Mouse (Mus musculus): ENCODE measurements around the gene Sstr5. TPM values are rescaled to one million over a fixed set of nuclear protein-coding genes. Genes with fewer than 3 reads are reported as not detected.

The Sstr5 gene
- polyA plus RNA-seq, 1 experiment from 2014 or later, result 0.65 TPM

GRCm38 (mm10) chr17:25511876-25512275 is 14.8 kb upstream of the Sstr5 start:
- H3K9me3 ChIP-seq, result no peaks in the 10 kb centered on the region
- WGBS, result 75% methylated on average over 3 of the region's 3 CpGs
- no peak for ATAC-seq (ENCODE audit: insufficient number of reproducible peaks, insufficient read depth, low FRiP score, low TSS enrichment, low read depth)

GRCm38 (mm10) chr17:25510074-25510830 is 13.2 kb upstream of the Sstr5 start:
- Histone ChIP-seq H3K9me3 (no peaks in the 10 kb centered on the region), H3K4me1 (no peaks in the 10 kb centered on the region), H3K9ac (no peak overlapping the region), H3K27me3 (no peaks in the 10 kb centered on the region), H3K4me3 (no peak overlapping the region), H3K27ac (no peak overlapping the region), H3K36me3 (no peaks in the 10 kb centered on the region), H3K4me2 (no peak overlapping the region)
- ATAC-seq (ENCODE audit: insufficient number of reproducible peaks, insufficient read depth, low FRiP score, low TSS enrichment, low read depth), result no peak
- 74% methylated on average over 10 of the region's 10 CpGs for WGBS

More at GRCm38 (mm10) chr17:25511876-25512275, 14.8 kb upstream of the Sstr5 start:
- H3K4me1 ChIP-seq, result peaks cover 4% of the 10 kb centered on the region; the same call in 1 of the 2 replicates
- H3K4me3 ChIP-seq, result no peak overlapping the region
- H3K9ac ChIP-seq, result no peak overlapping the region
- no peak overlapping the region for H3K27ac ChIP-seq
- no peak overlapping the region for H3K4me2 ChIP-seq
- H3K36me3 ChIP-seq, result no peaks in the 10 kb centered on the region
- no peaks in the 10 kb centered on the region for H3K27me3 ChIP-seq

- no peaks in the 10 kb centered on the region for H3K36me3 ChIP-seq
- H3K4me3 ChIP-seq, result no peak overlapping the region
- H3K9me3 ChIP-seq, result no peaks in the 10 kb centered on the region
- 55% methylated on average over 7 of the region's 7 CpGs for WGBS
- ATAC-seq (ENCODE audit: insufficient number of reproducible peaks, insufficient read depth, low FRiP score, low TSS enrichment, low read depth), result no peak
- H3K27me3 ChIP-seq, result no peaks in the 10 kb centered on the region
- H3K9ac ChIP-seq, result no peak overlapping the region
- H3K4me1 ChIP-seq, result no peaks in the 10 kb centered on the region
- no peak overlapping the region for H3K4me2 ChIP-seq
- no peak overlapping the region for H3K27ac ChIP-seq
Measured at GRCm38 (mm10) chr17:25508860-25509577, 11.9 kb upstream of the Sstr5 start.

GRCm38 (mm10) chr17:25507799-25508198 is 10.7 kb upstream of the Sstr5 start:
- WGBS, result 14% methylated on average over 3 of the region's 3 CpGs
- no peak overlapping the region for H3K4me2 ChIP-seq
- H3K9ac ChIP-seq, result no peak overlapping the region
- no peak overlapping the region for H3K27ac ChIP-seq
- no peaks in the 10 kb centered on the region for H3K9me3 ChIP-seq
- no peak; the same call in 1 of the 2 replicates for ATAC-seq (ENCODE audit: insufficient number of reproducible peaks, insufficient read depth, low FRiP score, low TSS enrichment, low read depth)
- no peaks in the 10 kb centered on the region for H3K36me3 ChIP-seq
- no peaks in the 10 kb centered on the region for H3K27me3 ChIP-seq
- H3K4me1 ChIP-seq, result no peaks in the 10 kb centered on the region
- H3K4me3 ChIP-seq, result no peak overlapping the region

- WGBS, result 59% methylated on average over 4 of the region's 4 CpGs
- H3K4me1 ChIP-seq, result 0 out of 2 replicates have a peak, but pooled peaks cover under 1% of the 10 kb centered on the region
- no peak for ATAC-seq (ENCODE audit: insufficient number of reproducible peaks, insufficient read depth, low FRiP score, low TSS enrichment, low read depth)
Measured at GRCm38 (mm10) chr17:25502599-25502998, 5.5 kb upstream of the Sstr5 start.

GRCm38 (mm10) chr17:25482092-25482491 is 15.0 kb downstream of the Sstr5 start:
- no peak overlapping the region for H3K4me3 ChIP-seq
- H3K27ac ChIP-seq, result no peak overlapping the region
- no peak overlapping the region for H3K4me2 ChIP-seq
- no peaks in the 10 kb centered on the region for H3K36me3 ChIP-seq
- ATAC-seq (ENCODE audit: insufficient number of reproducible peaks, insufficient read depth, low FRiP score, low TSS enrichment, low read depth), result no peak
- peaks cover 40% of the 10 kb centered on the region; the same call in 1 of the 2 replicates for H3K27me3 ChIP-seq
- no peak overlapping the region for H3K9ac ChIP-seq
- 89% methylated on average over 6 of the region's 6 CpGs for WGBS
- no peaks in the 10 kb centered on the region for H3K9me3 ChIP-seq
- H3K4me1 ChIP-seq, result 0 out of 2 replicates have a peak, but pooled peaks cover 3% of the 10 kb centered on the region

More at GRCm38 (mm10) chr17:25502599-25502998, 5.5 kb upstream of the Sstr5 start:
- Histone ChIP-seq H3K9ac (no peak overlapping the region), H3K9me3 (no peaks in the 10 kb centered on the region), H3K4me2 (no peak overlapping the region), H3K27me3 (peaks cover 12% of the 10 kb centered on the region), H3K4me3 (no peak overlapping the region), H3K36me3 (no peaks in the 10 kb centered on the region), H3K27ac (no peak overlapping the region)

- 65% methylated on average over 4 of the region's 4 CpGs for WGBS
- H3K9ac ChIP-seq, result no peak overlapping the region
- no peak overlapping the region for H3K4me3 ChIP-seq
- peaks cover 41% of the 10 kb centered on the region; the same call in 1 of the 2 replicates for H3K27me3 ChIP-seq
- no peaks in the 10 kb centered on the region for H3K36me3 ChIP-seq
- H3K27ac ChIP-seq, result no peak overlapping the region
- H3K4me1 ChIP-seq, result 0 out of 2 replicates have a peak, but pooled peaks cover 5% of the 10 kb centered on the region
- no peaks in the 10 kb centered on the region for H3K9me3 ChIP-seq
- ATAC-seq (ENCODE audit: insufficient number of reproducible peaks, insufficient read depth, low FRiP score, low TSS enrichment, low read depth), result no peak
- no peak overlapping the region for H3K4me2 ChIP-seq
Measured at GRCm38 (mm10) chr17:25480820-25481219, 16.3 kb downstream of the Sstr5 start.

- WGBS, result 56% methylated on average over 8 of the region's 8 CpGs
Measured at GRCm38 (mm10) chr17:25480152-25480551, 16.9 kb downstream of the Sstr5 start.

GRCm38 (mm10) chr17:25475946-25476744 is 20.9 kb downstream of the Sstr5 start:
- Histone ChIP-seq H3K9me3 (no peaks in the 10 kb centered on the region), H3K27ac (no peak overlapping the region), H3K27me3 (peaks cover 61% of the 10 kb centered on the region), H3K36me3 (no peaks in the 10 kb centered on the region), H3K4me3 (no peak overlapping the region), H3K4me1 (peaks cover 17% of the 10 kb centered on the region), H3K4me2 (no peak overlapping the region), H3K9ac (no peak overlapping the region)
- 39% methylated on average over 19 of the region's 19 CpGs for WGBS
- ATAC-seq (ENCODE audit: insufficient number of reproducible peaks, insufficient read depth, low FRiP score, low TSS enrichment, low read depth), result no peak

More at GRCm38 (mm10) chr17:25480152-25480551, 16.9 kb downstream of the Sstr5 start:
- H3K27me3 ChIP-seq, result peaks cover 47% of the 10 kb centered on the region
- H3K36me3 ChIP-seq, result no peaks in the 10 kb centered on the region
- H3K9ac ChIP-seq, result no peak overlapping the region
- H3K4me1 ChIP-seq, result 0 out of 2 replicates have a peak, but pooled peaks cover 4% of the 10 kb centered on the region
- no peak for ATAC-seq (ENCODE audit: insufficient number of reproducible peaks, insufficient read depth, low FRiP score, low TSS enrichment, low read depth)
- no peaks in the 10 kb centered on the region for H3K9me3 ChIP-seq
- H3K4me3 ChIP-seq, result no peak overlapping the region
- H3K4me2 ChIP-seq, result no peak overlapping the region
- no peak overlapping the region for H3K27ac ChIP-seq

- H3K27me3 ChIP-seq, result peaks cover 55% of the 10 kb centered on the region
- peak; percentile 53; the same call in 1 of the 2 replicates for ATAC-seq (ENCODE audit: insufficient number of reproducible peaks, insufficient read depth, low FRiP score, low TSS enrichment, low read depth)
- H3K9ac ChIP-seq, result peak overlapping the region; percentile 71
- peak overlapping the region; percentile 79 for H3K4me2 ChIP-seq
- no peaks in the 10 kb centered on the region for H3K36me3 ChIP-seq
- no peak overlapping the region for H3K27ac ChIP-seq
- WGBS, result 2% methylated on average over 38 of the region's 38 CpGs
- peak overlapping the region; percentile 45 for H3K4me3 ChIP-seq
- H3K9me3 ChIP-seq, result no peaks in the 10 kb centered on the region
- peaks cover 17% of the 10 kb centered on the region for H3K4me1 ChIP-seq
Measured at GRCm38 (mm10) chr17:25474330-25475077, 22.6 kb downstream of the Sstr5 start.

Data from embryonic facial prominence, embryonic 13.5 days (tissue).